Mouse (Mus musculus) olfactory bulb, adult 2 months (tissue): ENCODE data around the gene Khdrbs2. TPM values are rescaled to one million over a fixed set of nuclear protein-coding genes. Genes with fewer than 3 reads are reported as not detected.

Source experiments
- H3K27ac ChIP-seq: fragments of 200-500 bp; 2 replicates; pipeline ENCODE4 v1.5.1; 2012; ENCODE audit warnings: low read depth, low read length; ENCODE audit not compliant: insufficient read depth
- H3K4me1 ChIP-seq: fragments of 200-500 bp; 2 replicates; pipeline ENCODE4 v1.6.1; 2012; ENCODE audit warnings: low read length; ENCODE audit not compliant: control insufficient read depth, insufficient read depth
- H3K4me3 ChIP-seq: fragments of 200-500 bp; 2 replicates; pipeline ENCODE4 v1.5.1; 2012; ENCODE audit warnings: mild to moderate bottlenecking, low read depth, low read length, moderate library complexity; ENCODE audit not compliant: insufficient read depth
- CTCF ChIP-seq: fragments of 200-500 bp; IDR thresholded peaks from 2 replicates; pipeline ENCODE4 v1.5.1; 2012; ENCODE audit warnings: low read depth, mild to moderate bottlenecking, low read length, moderate library complexity; ENCODE audit not compliant: insufficient read depth
- POLR2A ChIP-seq: fragments of 200-500 bp; IDR thresholded peaks from 2 replicates; pipeline ENCODE4 v1.6.1; 2012; ENCODE audit warnings: mild to moderate bottlenecking, low read depth, low read length, moderate library complexity; ENCODE audit not compliant: insufficient read depth
- WGBS: fragments of 180-500 bp; shearing (Covaris S2); methylation state at CpG from one replicate; pipeline ENCODE4 v1.1.7; 2018; 5-methylcytosine and 5-hydroxymethylcytosine counted together
- polyA plus RNA-seq: library from polyadenylated mRNA; stranded (reverse); fragments of >200 nt; gene quantifications from 2 replicates; pipeline ENCODE4 v1.2.4, GENCODE M21; 2012; ENCODE audit warnings: low replicate concordance; ENCODE audit not compliant: missing spikeins, insufficient read depth, insufficient read length

Gene Khdrbs2
- polyA plus RNA-seq, result not detected in 2 replicates

GRCm38 (mm10) chr1:32172506-32173239 is at the start of gene Khdrbs2:
Khdrbs2 (plus strand) TSS chr1:32172714.
- peak within 1 kb of the TSS; percentile 75 for H3K4me3 ChIP-seq
- WGBS, result under 1% methylated on average over 53 of the region's 53 CpGs
- peaks cover 2% of the 10 kb centered on the region; the same call in 1 of the 2 replicates for H3K4me1 ChIP-seq
- no peak within 1 kb of the TSS for H3K27ac ChIP-seq
- TF ChIP-seq CTCF (no peak), POLR2A (peak; percentile 44; the same call in 1 of the 2 replicates)

- TF ChIP-seq POLR2A (no peak), CTCF (no peak)
- peaks cover 2% of the 10 kb centered on the region; the same call in 1 of the 2 replicates for H3K4me1 ChIP-seq
- H3K27ac ChIP-seq, result no peak overlapping the region
- H3K4me3 ChIP-seq, result no peak overlapping the region
- 29% methylated on average over 5 of the region's 5 CpGs for WGBS
Measured at GRCm38 (mm10) chr1:32174566-32174965, 2.1 kb downstream of the Khdrbs2 start.

GRCm38 (mm10) chr1:32199664-32200260 is 27.2 kb downstream of the Khdrbs2 start:
- WGBS, result 77% methylated on average over 1 of the region's 1 CpGs
- H3K27ac ChIP-seq, result no peak overlapping the region

GRCm38 (mm10) chr1:32248443-32248842 is 75.9 kb downstream of the Khdrbs2 start:
- WGBS, result 87% methylated on average over 5 of the region's 5 CpGs

More at GRCm38 (mm10) chr1:32199664-32200260, 27.2 kb downstream of the Khdrbs2 start:
- no peak overlapping the region for H3K4me3 ChIP-seq
- TF ChIP-seq CTCF (no peak), POLR2A (no peak)
- no peaks in the 10 kb centered on the region for H3K4me1 ChIP-seq

GRCm38 (mm10) chr1:32249602-32250001 is 77.1 kb downstream of the Khdrbs2 start:
- no peak overlapping the region for H3K4me3 ChIP-seq
- TF ChIP-seq CTCF (no peak), POLR2A (no peak)
- no peaks in the 10 kb centered on the region for H3K4me1 ChIP-seq
- WGBS, result 88% methylated on average over 2 of the region's 2 CpGs
- H3K27ac ChIP-seq, result no peak overlapping the region

More at GRCm38 (mm10) chr1:32248443-32248842, 75.9 kb downstream of the Khdrbs2 start:
- no peak overlapping the region for H3K4me3 ChIP-seq
- H3K4me1 ChIP-seq, result no peaks in the 10 kb centered on the region
- TF ChIP-seq POLR2A, result no peak
- TF ChIP-seq CTCF, result no peak
- H3K27ac ChIP-seq, result no peak overlapping the region

- TF ChIP-seq CTCF (no peak), POLR2A (no peak)
- Histone ChIP-seq H3K27ac (no peak overlapping the region), H3K4me3 (no peak overlapping the region), H3K4me1 (no peaks in the 10 kb centered on the region)
- 98% methylated on average over 1 of the region's 1 CpGs for WGBS
Measured at GRCm38 (mm10) chr1:32250337-32250736, 77.8 kb downstream of the Khdrbs2 start.

- WGBS, result 97% methylated on average over 3 of the region's 3 CpGs
- no peaks in the 10 kb centered on the region for H3K4me1 ChIP-seq
- H3K27ac ChIP-seq, result no peak overlapping the region
- no peak overlapping the region for H3K4me3 ChIP-seq
- TF ChIP-seq POLR2A, result no peak
- no peak for TF ChIP-seq CTCF
Measured at GRCm38 (mm10) chr1:32258942-32259341, 86.4 kb downstream of the Khdrbs2 start.

- no peak overlapping the region for H3K27ac ChIP-seq
- WGBS, result 84% methylated on average over 3 of the region's 3 CpGs
- H3K4me1 ChIP-seq, result no peaks in the 10 kb centered on the region
- TF ChIP-seq POLR2A, result no peak
- TF ChIP-seq CTCF, result no peak
- H3K4me3 ChIP-seq, result no peak overlapping the region
Measured at GRCm38 (mm10) chr1:32270519-32270918, 98.0 kb downstream of the Khdrbs2 start.

GRCm38 (mm10) chr1:32294702-32295101 is 122.2 kb downstream of the Khdrbs2 start:
- Histone ChIP-seq H3K27ac (no peak overlapping the region), H3K4me3 (no peak overlapping the region), H3K4me1 (no peaks in the 10 kb centered on the region)
- 93% methylated on average over 1 of the region's 1 CpGs for WGBS
- TF ChIP-seq POLR2A (no peak), CTCF (no peak)
